Mouse (Mus musculus): Measurements from ENCODE around the gene Bcas3.

DNA sequence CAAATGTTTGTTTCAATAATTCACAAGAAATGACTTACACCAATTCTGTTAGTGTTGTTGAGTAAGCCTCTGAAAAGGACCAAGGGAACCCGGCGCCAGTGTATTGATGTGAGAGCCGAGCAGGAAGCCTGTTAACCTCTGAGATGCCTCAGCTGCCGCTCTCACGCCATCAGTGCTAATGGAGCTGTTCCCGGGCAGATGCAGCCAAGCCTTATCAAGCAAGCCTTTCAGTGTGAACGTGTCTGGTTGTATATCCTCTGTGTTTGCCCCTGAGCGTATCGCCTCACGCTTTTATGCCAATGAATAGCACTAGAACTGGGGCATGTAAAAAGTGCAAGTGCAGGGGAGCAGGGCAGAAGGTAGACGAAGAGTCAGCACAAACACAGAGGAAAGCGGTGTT lies 121.4 kb downstream of the Bcas3 start:
- no peak for TF ChIP-seq POLR2A (IDR thresholded peaks at IDR 0.05; ENCODE audit: low read depth, low read length)
- TF ChIP-seq CTCF (IDR thresholded peaks at IDR 0.05; ENCODE audit: borderline replicate concordance, insufficient read depth, low read length) = no peak
